Mouse (Mus musculus) intestine, embryonic 14.5 days (tissue): ENCODE data around the gene Fbxo17. TPM values are rescaled to one million over a fixed set of nuclear protein-coding genes. Genes with fewer than 3 reads are reported as not detected.
"Not testable (repeated sequence)": the region's sequence is repeated elsewhere in the genome, so short reads cannot be mapped to it uniquely, and the experiment has no call there.

Source experiments
- ATAC-seq: fragments of 200-750 bp; cut with Nextera tagmentation; replicated peaks from 2 replicates; pipeline ENCODE4 v1.8.0; 2017; ENCODE audit warnings: low read depth, moderate number of reproducible peaks, moderate TSS enrichment, moderate library complexity; ENCODE audit not compliant: low FRiP score, low TSS enrichment
- DNase-seq: peaks from one replicate; pipeline ENCODE4 v3.0.0-alpha.2; 2018; ENCODE audit warnings: low spot score
- H3K27ac ChIP-seq: fragments of 300-500 bp; sonication (generic); 2 replicates; pipeline ENCODE4 v1.5.1; 2014; ENCODE audit warnings: low read depth, mild to moderate bottlenecking, control low read depth
- H3K27me3 ChIP-seq: fragments of 300-500 bp; sonication (generic); replicated peaks from 2 replicates; pipeline ENCODE4 v1.6.1; 2014; ENCODE audit warnings: low read length, control low read depth; ENCODE audit not compliant: control insufficient read depth, insufficient read depth
- H3K36me3 ChIP-seq: fragments of 300-500 bp; sonication (generic); 2 replicates; pipeline ENCODE4 v1.6.1; 2014; ENCODE audit warnings: low read length, control low read depth; ENCODE audit not compliant: control insufficient read depth, insufficient read depth
- H3K4me1 ChIP-seq: fragments of 300-500 bp; sonication (generic); replicated peaks from 2 replicates; pipeline ENCODE4 v1.6.1; 2014; ENCODE audit warnings: low read length, control low read depth, mixed read lengths; ENCODE audit not compliant: control insufficient read depth, insufficient read depth
- H3K4me2 ChIP-seq: fragments of 300-500 bp; sonication (generic); 2 replicates; pipeline ENCODE4 v1.6.1; 2014; ENCODE audit warnings: low read length
- H3K4me3 ChIP-seq: fragments of 300-500 bp; sonication (generic); 2 replicates; pipeline ENCODE4 v1.5.1; 2014; ENCODE audit warnings: low read depth, low read length, control low read depth, mixed read lengths
- H3K9ac ChIP-seq: fragments of 300-500 bp; sonication (generic); 2 replicates; pipeline ENCODE4 v1.6.1; 2014; ENCODE audit warnings: mild to moderate bottlenecking, low read length
- H3K9me3 ChIP-seq: fragments of 300-500 bp; sonication (generic); 2 replicates; pipeline ENCODE4 v1.6.1; 2016; ENCODE audit warnings: low read length, control low read depth; ENCODE audit not compliant: control insufficient read depth
- WGBS: fragments of 180-500 bp; shearing (Covaris S2); extraction: QIAGEN DNeasy Blood & Tissue Kit; methylation state at CpG from one replicate; pipeline ENCODE4 v1.1.7; 2014; 5-methylcytosine and 5-hydroxymethylcytosine counted together
- polyA plus RNA-seq: library from polyadenylated mRNA; unstranded; fragments of >200 nt; fragmentation: Nextera tagmentation; extraction: Ambion mirVana; gene quantifications from 2 replicates; pipeline ENCODE4 v1.2.1, GENCODE M21; 2014

The Fbxo17 gene
- polyA plus RNA-seq, result 6.2 and 7.6 TPM in 2 replicates

DNA sequence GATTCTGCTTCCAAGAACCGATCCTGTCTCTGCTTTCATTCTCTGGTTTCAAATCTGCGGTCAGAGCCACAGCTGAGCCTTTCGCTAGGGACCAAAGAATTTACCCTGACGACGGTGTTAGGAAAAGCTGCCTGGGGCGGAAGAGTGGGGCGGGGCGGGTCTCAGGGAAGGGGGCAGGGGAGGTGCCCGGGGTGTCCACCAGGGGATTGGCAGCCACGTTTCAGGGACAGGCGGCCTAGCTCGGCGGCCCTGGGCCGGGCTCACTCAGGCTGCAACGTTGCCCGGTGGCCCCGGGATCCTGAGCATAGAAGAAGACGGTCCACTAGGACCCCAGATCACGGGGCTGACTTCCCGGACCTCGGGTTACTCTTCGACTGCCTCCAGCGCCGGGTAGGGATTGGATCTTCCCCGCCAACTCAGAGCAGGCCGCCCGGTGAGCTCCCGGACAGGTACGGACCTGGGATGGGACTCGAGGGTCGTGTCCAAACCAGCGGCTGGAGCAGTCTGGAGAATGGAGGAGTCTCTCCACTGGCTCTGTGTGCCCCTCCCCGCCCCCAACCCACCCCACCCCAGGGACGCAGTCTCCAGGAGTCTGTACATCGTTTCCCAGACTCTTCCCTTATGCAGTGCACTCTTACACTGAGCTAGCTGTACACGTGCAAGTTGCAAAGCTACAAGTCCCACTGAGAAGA lies at the start of gene Fbxo17:
TSS of gene Fbxo17 (plus strand) at position 215 of the 692 bp plus-strand sequence.
- Histone ChIP-seq H3K9me3 (no peaks in the 10 kb centered on the region), H3K27me3 (no peaks in the 10 kb centered on the region), H3K4me2 (peak within 1 kb of the TSS; percentile 76), H3K4me1 (peaks cover 3% of the 10 kb centered on the region; the same call in 1 of the 2 replicates), H3K36me3 (no peaks in the 10 kb centered on the region), H3K4me3 (peak within 1 kb of the TSS; percentile 46), H3K9ac (peak within 1 kb of the TSS; percentile 59), H3K27ac (peak within 1 kb of the TSS; percentile 54)
- peak; percentile 77 for ATAC-seq
- 2% methylated on average over 35 of the region's 36 CpGs for WGBS
- DNase-seq, result peak; percentile 81

DNA sequence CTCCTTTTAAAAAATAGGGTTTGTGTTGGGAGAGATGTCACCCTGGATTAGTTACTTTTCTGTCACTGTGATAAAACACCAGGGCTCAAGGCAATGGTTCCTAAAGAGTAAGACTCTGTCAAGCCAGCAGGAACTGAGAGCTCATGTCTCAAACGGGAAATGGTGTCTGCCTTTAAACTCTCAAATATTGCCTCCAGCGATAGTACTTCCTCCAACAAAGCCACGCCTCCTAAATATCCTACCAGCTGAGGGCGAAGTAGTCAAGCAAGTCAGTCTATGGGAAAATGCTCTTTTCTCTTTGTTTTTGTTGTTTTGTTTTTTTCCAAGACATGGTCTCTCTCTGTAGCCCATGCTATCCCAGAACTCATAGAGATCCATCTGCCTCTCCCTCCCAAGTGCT lies 45.4 kb upstream of the Fbxo17 start:
- Histone ChIP-seq H3K36me3 (no peaks in the 10 kb centered on the region), H3K9me3 (no peaks in the 10 kb centered on the region), H3K9ac (no peak overlapping the region), H3K4me1 (no peaks in the 10 kb centered on the region), H3K4me3 (no peak overlapping the region), H3K27ac (no peak overlapping the region), H3K27me3 (no peaks in the 10 kb centered on the region), H3K4me2 (no peak overlapping the region)
- ATAC-seq (no peak), DNase-seq (no peak)
- 66% methylated on average over 4 of the region's 4 CpGs for WGBS

DNA sequence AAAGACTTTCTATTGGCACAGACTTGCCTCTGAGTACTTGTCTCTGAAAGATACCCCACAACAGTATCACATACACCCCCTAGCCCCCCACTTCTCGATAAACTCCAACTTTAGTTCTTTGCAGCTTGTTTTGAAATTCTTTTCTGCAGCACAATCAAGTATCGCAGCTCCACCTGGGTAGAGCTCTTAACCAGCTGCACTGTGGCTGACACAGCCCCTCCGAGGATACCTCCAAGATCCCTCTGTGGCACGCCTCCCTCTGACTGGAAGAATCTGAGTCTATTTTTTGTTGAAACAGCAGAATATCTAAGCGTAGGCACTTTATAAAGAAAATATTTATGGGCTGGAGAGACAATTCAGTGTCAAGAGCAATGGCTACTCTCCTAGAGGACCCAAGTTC lies 44.3 kb upstream of the Fbxo17 start:
- Histone ChIP-seq H3K4me3 (no peak overlapping the region), H3K27ac (no peak overlapping the region), H3K9ac (no peak overlapping the region), H3K9me3 (no peaks in the 10 kb centered on the region), H3K36me3 (no peaks in the 10 kb centered on the region), H3K4me2 (no peak overlapping the region), H3K27me3 (no peaks in the 10 kb centered on the region), H3K4me1 (no peaks in the 10 kb centered on the region)
- no peak for DNase-seq
- ATAC-seq, result no peak
- WGBS, result 86% methylated on average over 5 of the region's 5 CpGs

DNA sequence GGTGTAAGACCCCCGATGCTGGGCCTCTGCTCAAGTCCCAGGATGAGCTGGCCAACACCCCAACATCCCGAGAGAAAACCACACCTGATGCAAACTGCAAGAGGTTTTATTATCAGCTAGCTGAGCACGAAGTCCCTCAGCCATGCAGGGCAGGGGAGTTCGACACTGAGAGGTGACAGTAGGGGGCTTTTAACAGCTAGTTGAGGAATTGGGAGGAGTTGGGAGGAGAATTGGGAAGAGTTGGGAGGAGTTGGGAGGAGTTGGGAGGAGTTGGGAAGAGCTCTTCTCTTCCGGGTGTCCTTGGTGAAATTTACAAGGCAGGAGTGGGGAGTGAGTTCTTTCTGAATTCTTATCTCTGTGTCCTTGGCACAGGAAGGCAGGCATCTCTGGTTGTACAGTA lies 43.8 kb upstream of the Fbxo17 start:
- H3K4me1 ChIP-seq, H3K4me3 ChIP-seq, H3K9ac ChIP-seq, H3K27ac ChIP-seq, H3K36me3 ChIP-seq, H3K4me2 ChIP-seq, ATAC-seq, H3K27me3 ChIP-seq, H3K9me3 ChIP-seq, DNase-seq: not testable (repeated sequence)
- WGBS, result 70% methylated on average over 5 of the region's 5 CpGs

DNA sequence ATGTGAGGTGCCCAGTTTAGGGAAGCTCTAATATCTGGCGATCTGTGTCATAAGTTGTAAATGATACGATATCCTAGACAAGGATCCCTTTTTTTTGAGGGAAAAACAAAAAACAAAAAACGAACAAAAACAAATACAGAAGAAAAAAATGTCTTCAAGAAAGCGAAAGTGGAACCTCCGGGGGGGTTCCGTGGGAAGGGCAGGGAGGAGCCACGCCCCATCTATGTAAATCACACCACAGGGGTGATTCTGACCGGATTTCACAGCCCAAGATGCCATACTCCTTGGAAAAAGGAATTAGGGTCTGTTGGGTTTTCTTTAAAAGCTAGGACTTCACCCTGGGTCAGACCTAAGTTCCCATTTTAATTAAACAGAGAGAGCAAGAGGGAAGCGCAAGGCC lies 41.6 kb upstream of the Fbxo17 start:
- H3K27me3 ChIP-seq, result no peaks in the 10 kb centered on the region
- no peak overlapping the region for H3K27ac ChIP-seq
- no peak overlapping the region for H3K4me3 ChIP-seq
- H3K9me3 ChIP-seq, result no peaks in the 10 kb centered on the region
- no peaks in the 10 kb centered on the region for H3K4me1 ChIP-seq
- H3K4me2 ChIP-seq, result no peak overlapping the region
- 79% methylated on average over 9 of the region's 9 CpGs for whole genome bisulfite sequencing
- no peak for DNase-seq
- no peaks in the 10 kb centered on the region for H3K36me3 ChIP-seq
- ATAC-seq, result no peak
- H3K9ac ChIP-seq, result no peak overlapping the region

DNA sequence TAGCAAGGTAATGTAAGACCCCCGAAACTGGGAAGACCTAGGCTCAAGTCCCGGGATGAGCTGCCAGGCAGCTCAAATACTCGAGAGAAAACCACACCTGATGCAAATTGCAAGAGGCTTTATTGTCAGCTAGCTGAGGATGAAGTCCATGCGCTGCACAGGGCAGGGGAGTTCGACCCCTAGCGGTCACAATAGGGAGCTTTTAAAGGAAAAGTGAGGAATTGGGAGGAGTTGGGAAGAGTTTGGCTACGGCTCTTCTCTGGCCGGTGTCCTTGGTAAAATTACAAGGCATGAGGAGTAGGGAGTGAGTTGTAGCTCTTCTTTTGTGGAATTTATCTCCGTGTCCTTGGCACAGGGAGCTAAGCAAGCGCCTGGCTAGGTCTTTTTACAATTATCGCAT lies 40.9 kb upstream of the Fbxo17 start:
- Histone ChIP-seq H3K27me3 (no peaks in the 10 kb centered on the region), H3K36me3 (no peaks in the 10 kb centered on the region), H3K4me2 (no peak overlapping the region), H3K4me1 (no peaks in the 10 kb centered on the region), H3K4me3 (no peak overlapping the region), H3K27ac (no peak overlapping the region), H3K9me3 (no peaks in the 10 kb centered on the region), H3K9ac (no peak overlapping the region)
- 41% methylated on average over 11 of the region's 11 CpGs for WGBS
- DNase-seq (no peak), ATAC-seq (no peak)

DNA sequence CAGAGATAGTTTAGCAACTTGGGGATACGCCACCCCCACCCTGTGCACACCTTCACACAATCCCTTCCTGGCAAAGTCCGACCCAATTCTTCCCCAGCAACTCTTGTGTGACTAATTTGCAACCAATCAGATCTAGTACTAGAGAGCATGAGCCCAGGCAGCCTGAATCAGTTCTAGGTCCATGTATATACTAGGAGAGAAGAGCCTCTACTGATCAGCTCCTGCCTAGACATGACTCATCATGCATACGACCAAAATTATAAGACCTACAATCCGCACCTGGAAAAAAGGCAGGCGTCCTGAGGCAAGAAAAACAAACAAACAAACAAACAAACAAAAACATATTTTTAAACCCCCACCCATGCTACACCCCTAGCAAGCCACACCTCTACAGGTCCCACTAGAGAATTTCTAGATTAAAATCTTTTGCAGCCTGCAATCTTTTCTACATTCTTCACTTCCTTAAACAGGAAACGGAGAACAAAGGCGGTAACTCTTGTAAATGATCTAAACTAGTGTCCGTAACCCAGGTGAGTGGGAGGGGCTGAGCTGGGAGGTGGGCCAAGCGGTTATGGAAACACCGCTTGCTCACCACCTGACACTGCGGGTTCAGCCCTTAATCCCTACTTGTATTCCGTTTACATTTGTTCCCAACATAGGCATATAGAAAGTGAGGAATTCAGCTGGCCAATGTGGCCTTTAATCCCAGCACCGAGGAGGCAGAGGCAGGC lies 39.6 kb upstream of the Fbxo17 start:
- Histone ChIP-seq H3K27me3 (no peaks in the 10 kb centered on the region), H3K4me2 (no peak overlapping the region), H3K36me3 (no peaks in the 10 kb centered on the region), H3K9ac (no peak overlapping the region), H3K27ac (no peak overlapping the region), H3K9me3 (no peaks in the 10 kb centered on the region), H3K4me1 (no peaks in the 10 kb centered on the region), H3K4me3 (no peak overlapping the region)
- DNase-seq (no peak), ATAC-seq (no peak)
- 78% methylated on average over 13 of the region's 13 CpGs for WGBS

DNA sequence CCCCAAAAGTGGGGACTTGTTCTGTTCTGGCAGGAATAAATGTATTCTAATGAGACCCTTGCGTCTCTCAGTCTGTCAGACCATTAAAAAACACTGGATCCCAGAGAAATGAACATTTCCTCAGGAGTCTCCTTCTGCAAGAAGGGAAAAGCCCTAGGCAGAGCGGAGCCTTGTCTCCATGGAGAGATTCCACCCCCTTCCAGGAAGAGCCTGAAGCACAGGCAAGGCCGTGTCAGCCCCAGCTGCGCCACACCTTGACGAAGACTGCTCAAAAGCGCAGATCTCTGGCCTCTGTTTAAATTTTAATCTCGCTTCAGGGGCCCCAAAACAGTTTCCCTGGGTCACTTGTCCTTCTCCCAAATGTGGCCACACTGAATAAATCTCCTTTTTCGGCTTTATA lies 39.0 kb upstream of the Fbxo17 start:
- 89% methylated on average over 8 of the region's 8 CpGs for WGBS
- DNase-seq, result no peak

DNA sequence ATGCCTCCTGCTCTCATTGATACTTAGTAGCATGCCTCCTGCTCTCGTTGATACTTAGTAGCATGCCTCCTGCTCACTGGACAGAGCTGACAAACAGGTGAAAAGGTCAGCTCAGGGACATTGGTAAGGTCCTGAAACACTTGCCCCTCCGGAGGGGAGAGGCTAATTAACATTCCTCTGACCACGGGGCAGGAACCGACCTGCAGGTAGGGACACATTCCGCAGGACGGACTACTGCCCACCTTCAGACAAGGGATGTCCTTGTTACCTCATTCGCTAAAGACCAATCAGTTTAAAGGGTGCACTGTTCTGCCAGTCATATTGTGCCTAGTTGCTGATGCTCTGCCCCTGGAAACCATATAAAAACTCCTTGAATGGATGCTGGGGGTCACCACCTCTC lies 25.5 kb upstream of the Fbxo17 start:
- no peak for DNase-seq
- WGBS, result 58% methylated on average over 7 of the region's 7 CpGs
- H3K36me3 ChIP-seq, result no peaks in the 10 kb centered on the region

More for the DNA sequence above, 39.0 kb upstream of the Fbxo17 start:
- Histone ChIP-seq H3K4me2 (no peak overlapping the region), H3K9me3 (no peaks in the 10 kb centered on the region), H3K27ac (no peak overlapping the region), H3K4me3 (no peak overlapping the region), H3K27me3 (no peaks in the 10 kb centered on the region), H3K36me3 (no peaks in the 10 kb centered on the region), H3K4me1 (no peaks in the 10 kb centered on the region), H3K9ac (no peak overlapping the region)
- ATAC-seq, result no peak

More for the DNA sequence above, 25.5 kb upstream of the Fbxo17 start:
- Histone ChIP-seq H3K9me3 (no peaks in the 10 kb centered on the region), H3K4me3 (no peak overlapping the region), H3K27me3 (peaks cover 15% of the 10 kb centered on the region), H3K27ac (no peak overlapping the region), H3K4me2 (no peak overlapping the region), H3K9ac (no peak overlapping the region), H3K4me1 (0 out of 2 replicates have a peak, but pooled peaks cover 6% of the 10 kb centered on the region)
- ATAC-seq, result no peak
